Mouse (Mus musculus) Patski (cell line): ENCODE measurements around the gene Maml2. TPM values are rescaled to one million over a fixed set of nuclear protein-coding genes. Genes with fewer than 3 reads are reported as not detected.
A peak's percentile ranks its signal among the peaks of the same experiment; 100 is the strongest.

Source experiments
- ATAC-seq: fragments of 100-300 bp; one replicate; pipeline ENCODE4 v1.8.0; 2021
- CTCF ChIA-PET: fragments of 350-600 bp; sonication (Branson Sonifier 250); formaldehyde crosslinking; loops from one replicate; lab custom pipeline; 2022; ENCODE audit warnings: inconsistent platforms; lab: Charles Lee
- POLR2A ChIA-PET: fragments of 350-600 bp; sonication (Branson Sonifier 250); formaldehyde crosslinking; loops from one replicate; lab custom pipeline; 2022; ENCODE audit warnings: antibody characterized with exemption, inconsistent platforms; lab: Charles Lee
- DNase-seq: peaks from one replicate; pipeline ENCODE4 v3.0.0-alpha.2; 2011; ENCODE audit warnings: low read depth, low spot score
- H3K27me3 ChIP-seq: fragments of 371-371 bp; one replicate; pipeline ENCODE4 v1.5.1; 2021
- CTCF ChIP-seq: fragments of 100-300 bp; IDR thresholded peaks from one replicate; pipeline ENCODE4 v1.5.1; 2021
- in situ Hi-C: fragments of 300-500 bp; cut with MboI; formaldehyde crosslinking; loops from 3 replicates; pipeline ENCODE4 v1.11.1; 2018; ENCODE audit warnings: low pct_unique_long_range_greater_than_20kb, mixed read lengths
- polyA plus RNA-seq: library from polyadenylated mRNA; unstranded; gene quantifications from one replicate; pipeline ENCODE4 v1.2.3, GENCODE M21; 2021

Maml2 gene
- polyA plus RNA-seq, 1 experiment from 2014 or later = 10.5 TPM

GRCm38 (mm10) chr9:13607609-13608185, 309.9 kb downstream of the Maml2 start:
- no peaks in the 10 kb centered on the region for H3K27me3 ChIP-seq
- in situ Hi-C loops = no loop called here
- POLR2A ChIA-PET = no interaction called here
- TF ChIP-seq CTCF = no peak
- CTCF ChIA-PET = interaction anchor here (0.9 to 1.8 kb wide), 3 partner anchors 10 to 18 kb away, joined by 3 to 6 read pairs (median 4); no protein-coding TSS in a partner anchor
- ATAC-seq = no peak
- no peak for DNase-seq

GRCm38 (mm10) chr9:13608532-13609071, 310.8 kb downstream of the Maml2 start:
- in situ Hi-C loops = no loop called here
- no peaks in the 10 kb centered on the region for H3K27me3 ChIP-seq
- ATAC-seq = no peak
- no peak for TF ChIP-seq CTCF
- POLR2A ChIA-PET = no interaction called here
- CTCF ChIA-PET = interaction anchor here (1.4 kb wide), 1 partner anchor 9 kb away, joined by 6 read pairs; no protein-coding TSS in a partner anchor
- DNase-seq = no peak

- in situ Hi-C loops = no loop called here
- ChIA-PET CTCF (no interaction called here), POLR2A (interaction anchor here (0.7 to 1.1 kb wide), 2 partner anchors 10 to 27 kb away, joined by 3 to 4 read pairs; no protein-coding TSS in a partner anchor)
- peak; percentile 39 for ATAC-seq
- H3K27me3 ChIP-seq = no peaks in the 10 kb centered on the region
- TF ChIP-seq CTCF = no peak
- DNase-seq = no peak
Observed at GRCm38 (mm10) chr9:13611561-13611960, 313.8 kb downstream of the Maml2 start.

- ChIA-PET POLR2A (no interaction called here), CTCF (interaction anchor here (0.9 kb wide), 1 partner anchor 11 kb away, joined by 3 read pairs; no protein-coding TSS in a partner anchor)
- no peak for DNase-seq
- in situ Hi-C loops = no loop called here
- no peak for TF ChIP-seq CTCF
- ATAC-seq = no peak
- no peaks in the 10 kb centered on the region for H3K27me3 ChIP-seq
Observed at GRCm38 (mm10) chr9:13612371-13612770, 314.6 kb downstream of the Maml2 start.

GRCm38 (mm10) chr9:13613325-13614268, 315.8 kb downstream of the Maml2 start:
- ATAC-seq (no peak), DNase-seq (no peak)
- ChIA-PET CTCF (interaction anchor here (0.9 to 1.3 kb wide), 3 partner anchors 12 to 25 kb away, joined by 3 read pairs; no protein-coding TSS in a partner anchor), POLR2A (no interaction called here)
- H3K27me3 ChIP-seq = no peaks in the 10 kb centered on the region
- in situ Hi-C loops = no loop called here
- no peak for TF ChIP-seq CTCF

GRCm38 (mm10) chr9:13616383-13617009, 318.7 kb downstream of the Maml2 start:
- no peak for DNase-seq
- H3K27me3 ChIP-seq = no peaks in the 10 kb centered on the region
- ChIA-PET POLR2A (no interaction called here), CTCF (interaction anchor here (1.8 kb wide), 1 partner anchor 8 kb away, joined by 6 read pairs; no protein-coding TSS in a partner anchor)
- in situ Hi-C loops = no loop called here
- ATAC-seq = no peak
- no peak for TF ChIP-seq CTCF

GRCm38 (mm10) chr9:13620794-13621193, 323.0 kb downstream of the Maml2 start:
- ATAC-seq = no peak
- TF ChIP-seq CTCF = no peak
- H3K27me3 ChIP-seq = no peaks in the 10 kb centered on the region
- ChIA-PET CTCF (no interaction called here), POLR2A (no interaction called here)
- DNase-seq = no peak
- in situ Hi-C loops = no loop called here

GRCm38 (mm10) chr9:13621941-13622340, 324.2 kb downstream of the Maml2 start:
- ATAC-seq (no peak), DNase-seq (no peak)
- no peak for TF ChIP-seq CTCF
- H3K27me3 ChIP-seq = no peaks in the 10 kb centered on the region
- ChIA-PET CTCF (interaction anchor here (1.1 kb wide), 1 partner anchor 27 kb away, joined by 3 read pairs; no protein-coding TSS in a partner anchor), POLR2A (no interaction called here)
- in situ Hi-C loops = no loop called here

GRCm38 (mm10) chr9:13622426-13622825, 324.7 kb downstream of the Maml2 start:
- CTCF ChIA-PET = interaction anchor here (0.8 to 1.1 kb wide), 2 partner anchors 15 to 26 kb away, joined by 3 read pairs; no protein-coding TSS in a partner anchor
- no peak for TF ChIP-seq CTCF
- ATAC-seq (no peak), DNase-seq (no peak)
- POLR2A ChIA-PET = no interaction called here
- in situ Hi-C loops = no loop called here
- no peaks in the 10 kb centered on the region for H3K27me3 ChIP-seq

- H3K27me3 ChIP-seq = no peaks in the 10 kb centered on the region
- ChIA-PET POLR2A (no interaction called here), CTCF (interaction anchor here (1.4 kb wide), 1 partner anchor 45 kb away, joined by 3 read pairs; no protein-coding TSS in a partner anchor)
- in situ Hi-C loops = no loop called here
- no peak for ATAC-seq
- no peak for TF ChIP-seq CTCF
- DNase-seq = no peak
Observed at GRCm38 (mm10) chr9:13623892-13624422, 326.2 kb downstream of the Maml2 start.
